Mouse (Mus musculus) right cerebral cortex, postnatal 25 days (tissue): ENCODE results near the gene Gtf2h2.
"Not testable (repeated sequence)": the region's sequence is repeated elsewhere in the genome, so short reads cannot be mapped to it uniquely, and the experiment has no call there.

Experiments used
- DNase-seq: peaks from one replicate; pipeline ENCODE4 v3.0.0; 2022

Gene Gtf2h2

GRCm38 (mm10) chr13:100492061-100492787, at the start of gene Gtf2h2:
Gene Gtf2h2, minus strand, starts transcription at chr13:100492579.
- DNase-seq = peak; percentile 85

DNA sequence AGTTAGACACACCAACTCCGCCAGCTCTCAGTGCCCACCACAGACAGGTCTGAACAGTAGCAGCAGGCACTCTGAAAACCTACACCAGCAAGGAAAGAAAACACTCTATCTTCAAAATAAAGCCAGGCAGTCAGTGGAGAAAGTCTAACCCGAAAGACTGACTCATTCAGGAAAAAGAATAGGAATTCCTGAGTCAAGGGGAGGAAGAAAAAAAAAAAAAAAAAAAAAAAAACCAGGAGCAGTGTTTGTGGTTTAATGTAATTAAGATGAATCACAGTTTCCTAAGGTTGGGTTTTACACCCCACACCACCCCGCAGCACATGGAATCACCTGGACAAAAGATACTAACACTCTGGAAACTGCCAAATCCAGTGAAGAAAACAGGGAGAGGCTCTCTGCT, 43.8 kb upstream of the Gtf2h2 start:
- no peak for DNase-seq

DNA sequence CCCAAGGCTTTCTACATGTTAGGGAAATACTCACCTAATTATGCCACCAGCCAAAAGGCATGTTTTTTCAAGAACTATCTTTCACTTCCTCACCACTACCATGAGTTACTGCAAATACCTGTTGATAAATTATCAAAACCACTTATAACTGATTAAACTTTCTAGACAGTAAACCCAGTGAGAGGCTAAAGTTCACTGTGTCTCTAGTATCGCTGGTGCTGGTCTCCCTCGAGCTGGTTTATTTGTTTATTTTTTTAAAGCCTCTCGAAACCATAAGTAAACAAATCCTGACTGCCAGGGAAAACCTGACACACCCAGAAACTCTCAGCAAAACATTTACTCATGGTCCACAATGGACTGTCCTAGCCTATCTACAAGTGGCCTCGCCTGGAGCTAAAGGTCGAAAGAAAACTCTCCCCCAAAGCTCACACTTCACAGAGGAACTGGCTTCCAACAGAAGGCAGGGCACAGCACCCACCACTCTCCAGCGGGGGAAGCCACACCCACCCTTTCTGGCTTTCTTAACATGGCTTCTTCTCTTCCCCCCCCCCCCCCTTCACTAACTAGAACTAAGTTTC, 40.5 kb upstream of the Gtf2h2 start:
- no peak for DNase-seq

DNA sequence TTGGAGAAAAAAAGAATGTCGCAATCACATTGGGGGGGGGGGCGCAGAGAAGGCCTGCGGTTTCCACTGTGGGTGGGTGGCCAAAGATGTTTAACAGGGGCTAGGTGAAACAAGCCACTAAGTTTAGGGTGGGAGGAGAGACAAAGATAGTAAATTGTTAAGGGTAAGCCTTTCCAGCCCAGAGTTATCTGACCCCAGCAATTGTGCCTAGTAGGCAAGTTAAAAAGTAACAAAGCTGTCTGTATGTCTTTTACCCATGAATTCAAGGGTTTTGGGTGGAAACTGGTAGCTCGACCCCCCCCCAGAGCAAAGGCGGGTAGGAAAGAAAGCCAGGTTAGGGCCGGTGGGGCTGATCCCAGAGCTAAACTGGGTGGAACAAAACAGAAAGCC, 34.3 kb upstream of the Gtf2h2 start:
- DNase-seq = no peak

- peak; percentile 7 for DNase-seq
Measured at GRCm38 (mm10) chr13:100525935-100526648, 33.7 kb upstream of the Gtf2h2 start.

DNA sequence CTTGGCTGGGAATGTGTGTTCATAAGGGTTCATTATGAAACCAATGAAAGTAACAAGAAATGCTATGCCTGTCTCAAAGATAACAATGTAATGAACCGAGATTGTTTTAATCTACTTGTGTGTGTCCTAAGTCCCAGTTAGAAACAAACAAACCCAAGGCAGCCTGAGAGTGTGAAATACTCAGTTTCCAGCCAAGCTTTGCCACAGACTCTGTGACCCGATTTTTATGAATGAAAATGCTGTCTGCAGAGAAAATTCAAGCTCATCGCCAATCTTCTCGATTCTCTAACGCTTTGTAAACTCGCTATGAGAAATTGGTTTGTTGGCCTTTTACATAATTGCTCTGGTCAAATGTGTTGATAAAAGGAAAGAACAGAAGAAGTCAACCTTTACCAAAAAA, 32.5 kb upstream of the Gtf2h2 start:
- no peak for DNase-seq

- no peak for DNase-seq
Measured at GRCm38 (mm10) chr13:100523698-100524097, 31.3 kb upstream of the Gtf2h2 start.

DNA sequence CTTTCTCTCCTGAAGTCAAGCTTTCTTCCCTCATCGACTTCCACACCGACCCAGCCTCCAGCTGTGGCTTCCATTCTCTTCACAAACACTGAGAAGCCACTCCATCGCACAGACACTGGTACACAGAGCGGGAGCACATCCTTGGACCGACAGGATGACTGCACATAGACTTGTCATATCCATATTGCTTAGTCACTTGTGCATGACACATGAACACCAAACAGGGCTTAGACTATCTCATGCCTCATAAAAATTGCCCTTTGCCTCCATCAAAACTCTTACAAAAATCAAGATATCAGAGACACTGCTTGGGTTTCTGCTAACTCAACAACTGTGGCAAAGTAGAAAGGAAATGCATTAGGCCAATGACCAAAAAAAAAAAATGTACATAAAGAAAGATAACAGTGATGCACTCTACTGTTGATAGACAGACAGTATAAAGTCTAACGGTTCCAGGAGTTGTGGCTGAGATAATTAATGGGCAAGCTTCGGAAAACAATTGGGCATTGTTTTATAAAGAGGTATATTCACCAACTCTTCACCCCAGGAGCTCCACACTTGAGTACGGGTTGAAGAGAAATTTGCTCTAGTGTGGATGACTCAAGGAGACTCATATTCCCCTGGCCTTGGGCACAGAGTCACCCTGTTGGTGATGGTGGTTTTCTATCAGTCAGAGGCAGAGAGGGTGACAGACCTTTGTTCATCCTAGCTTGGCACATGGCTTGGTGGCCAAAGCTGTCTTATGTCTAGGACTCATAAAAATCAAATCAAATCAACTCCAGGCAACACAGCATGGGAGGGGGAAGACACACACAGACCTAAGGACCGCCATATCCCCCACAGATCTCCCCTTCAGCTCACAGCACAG, 29.6 kb upstream of the Gtf2h2 start:
- DNase-seq = no peak

GRCm38 (mm10) chr13:100519162-100519561, 26.8 kb upstream of the Gtf2h2 start:
- DNase-seq = no peak

DNA sequence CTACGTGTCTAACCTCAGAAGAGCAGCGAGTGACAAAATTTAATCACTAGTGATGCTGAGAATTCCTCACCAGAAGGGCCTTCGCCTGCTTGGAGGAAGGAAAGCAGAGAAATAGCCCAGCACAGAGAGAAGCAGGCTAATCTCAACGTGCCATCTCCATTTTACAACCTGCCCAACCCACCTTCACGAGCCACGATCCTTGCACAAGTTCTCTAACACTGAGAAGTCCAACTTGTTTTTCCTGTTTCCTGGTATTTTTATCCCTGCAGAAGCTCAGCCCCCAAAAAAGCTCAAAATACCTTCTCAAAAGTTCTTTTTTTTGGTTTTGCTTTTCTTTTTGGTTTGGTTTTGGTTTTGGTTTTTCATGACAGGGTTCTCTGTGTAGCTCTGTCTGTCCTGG, 25.8 kb upstream of the Gtf2h2 start:
- DNase-seq = no peak

DNA sequence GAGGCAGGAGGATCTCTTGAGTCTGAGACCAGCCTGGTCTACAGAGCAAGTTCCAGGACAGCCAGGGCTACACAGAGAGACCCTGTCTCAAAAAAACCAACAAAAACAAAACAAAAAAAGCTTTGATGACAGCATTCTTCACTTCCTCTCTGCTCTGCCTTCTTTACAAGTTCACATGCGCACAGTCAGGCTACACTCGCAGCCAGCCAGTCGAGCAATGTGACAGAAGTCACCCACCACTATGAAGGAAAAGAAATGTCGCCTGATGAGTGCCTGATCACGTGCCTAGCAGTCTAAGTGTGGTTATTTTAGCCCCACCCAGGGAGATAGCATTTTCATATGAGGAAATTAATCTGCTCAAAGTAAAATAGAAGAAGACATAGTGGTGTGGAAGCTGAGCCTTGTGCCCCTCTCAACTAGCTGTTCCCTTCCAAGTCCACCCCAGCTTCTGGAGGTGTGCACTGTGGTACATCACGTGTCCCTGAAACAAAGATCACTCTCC, 25.3 kb upstream of the Gtf2h2 start:
- DNase-seq = no peak

GRCm38 (mm10) chr13:100516213-100517105, 24.1 kb upstream of the Gtf2h2 start:
- no peak for DNase-seq

- DNase-seq = no peak
Measured at GRCm38 (mm10) chr13:100512792-100513191, 20.4 kb upstream of the Gtf2h2 start.

DNA sequence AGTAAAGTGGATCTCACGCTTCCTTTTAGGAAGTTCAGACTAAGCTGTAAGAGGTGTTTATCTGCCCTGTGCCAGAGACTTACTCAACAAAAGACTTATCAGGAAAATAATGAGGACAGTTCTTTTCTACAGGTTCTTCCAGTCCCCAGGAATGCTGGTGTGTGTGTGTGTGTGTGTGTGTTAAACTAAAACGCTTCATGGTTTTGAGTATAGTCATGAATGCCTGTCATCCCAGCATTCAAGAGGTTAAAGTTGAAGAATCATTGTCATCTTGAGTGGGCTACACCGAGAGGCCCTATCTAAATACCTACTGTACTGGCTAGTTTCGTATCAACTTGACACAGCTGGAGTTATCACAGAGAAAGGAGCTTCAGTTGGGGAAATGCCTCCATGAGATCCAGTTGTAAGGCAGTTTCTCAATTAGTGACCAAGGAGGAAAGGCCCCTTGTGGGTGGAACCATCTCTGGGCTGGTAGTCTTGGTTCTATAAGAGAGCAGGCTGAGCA, 19.5 kb upstream of the Gtf2h2 start:
- DNase-seq = no peak

DNA sequence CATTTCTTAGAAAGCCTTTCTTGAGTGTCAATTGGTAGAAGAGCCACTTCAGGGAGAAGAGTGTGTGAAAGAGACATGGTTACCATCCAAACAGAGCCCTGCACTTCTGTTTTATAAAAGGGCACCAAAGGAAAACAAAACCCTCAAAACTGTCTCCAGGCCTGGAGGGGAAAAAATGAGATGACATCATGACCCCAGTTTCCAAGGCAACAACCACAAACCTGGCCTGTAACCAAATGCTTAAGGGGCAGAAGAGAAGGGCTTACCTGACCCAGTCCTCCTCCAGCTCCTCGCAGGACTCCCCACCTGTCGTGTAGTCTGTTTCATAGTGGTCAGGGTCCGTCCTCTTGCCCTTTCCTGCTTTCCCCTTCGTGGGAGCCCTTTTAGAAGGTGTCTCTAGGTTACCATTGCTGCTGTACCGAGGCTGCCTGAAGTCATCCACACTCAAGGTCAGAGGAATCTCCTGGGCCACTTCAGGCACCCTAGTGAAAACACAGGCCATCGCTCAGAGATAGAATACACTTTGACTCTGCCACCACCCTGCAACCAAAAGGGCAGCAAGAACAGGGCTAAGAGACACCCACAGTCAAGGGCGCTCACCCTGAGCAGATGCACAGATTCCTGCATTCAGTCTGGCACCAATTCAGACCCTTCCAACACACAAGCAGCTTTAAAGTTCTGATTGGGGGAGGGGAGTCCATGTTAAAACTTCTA, 18.9 kb upstream of the Gtf2h2 start:
- no peak for DNase-seq

GRCm38 (mm10) chr13:100499625-100500024, 7.2 kb upstream of the Gtf2h2 start:
- not testable (repeated sequence) for DNase-seq

DNA sequence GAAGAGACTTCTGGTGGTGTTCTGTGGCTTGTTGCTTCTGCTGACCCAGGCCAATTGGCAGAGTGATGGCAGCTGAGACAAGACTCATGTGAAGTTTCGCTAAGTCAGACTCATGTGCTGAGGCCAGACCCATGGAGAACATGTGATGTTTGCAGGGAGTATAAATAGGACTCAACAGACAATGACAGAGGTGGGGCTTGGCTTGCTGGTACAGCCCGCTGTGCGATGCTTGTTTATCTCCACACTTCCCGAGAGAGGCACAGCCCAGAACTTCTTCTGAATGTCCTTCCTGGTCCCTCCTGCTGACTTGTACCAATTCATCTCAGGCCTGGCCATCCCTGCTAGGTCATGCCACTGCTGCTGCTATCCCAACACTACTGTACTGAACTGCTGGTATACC, 3.0 kb upstream of the Gtf2h2 start:
- no peak for DNase-seq

DNA sequence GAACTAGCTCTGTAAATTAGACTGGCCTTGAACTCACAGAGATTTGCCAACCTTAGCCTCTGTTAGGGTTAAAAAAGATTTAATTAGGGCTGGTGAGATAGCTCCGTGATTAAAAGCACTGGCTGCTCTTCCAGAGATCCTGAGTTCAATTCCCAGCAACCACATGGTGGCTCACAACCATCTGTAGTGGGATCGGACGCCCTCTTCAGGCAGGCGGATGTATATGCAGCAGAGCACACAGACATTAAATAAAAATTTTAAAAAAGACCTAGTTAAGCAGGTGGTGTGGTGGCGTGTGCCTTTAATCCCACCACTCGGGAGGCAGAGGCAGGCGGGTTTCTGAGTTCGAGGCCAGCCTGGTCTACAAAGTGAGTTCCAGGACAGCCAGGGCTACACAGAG, 2.0 kb upstream of the Gtf2h2 start:
- DNase-seq = not testable (repeated sequence)

DNA sequence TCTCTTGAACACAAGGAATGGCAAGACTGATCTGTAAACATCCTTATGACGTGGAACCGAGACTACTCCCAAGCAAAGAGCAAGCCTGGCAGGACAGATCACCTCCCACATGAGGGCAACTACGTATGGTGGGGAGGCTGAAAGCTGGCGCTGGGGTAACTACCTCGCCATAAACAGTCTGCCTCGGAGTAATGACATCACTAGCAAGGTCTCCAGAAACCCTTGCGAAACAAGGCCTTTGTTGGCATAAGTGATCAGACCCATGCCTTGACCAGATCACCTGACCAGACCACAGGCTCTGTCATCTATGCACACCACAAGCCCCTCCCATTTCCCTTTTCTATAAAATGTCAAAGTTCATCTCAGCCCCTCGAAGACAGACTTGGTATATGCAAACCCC, 934 bp upstream of the Gtf2h2 start:
- no peak for DNase-seq

- no peak for DNase-seq
Measured at GRCm38 (mm10) chr13:100491623-100492022, 756 bp downstream of the Gtf2h2 start.

- DNase-seq = no peak
Measured at GRCm38 (mm10) chr13:100490424-100490823, 2.0 kb downstream of the Gtf2h2 start.
